Mouse (Mus musculus) neural tube, embryonic 14.5 days (tissue): ENCODE data around the gene Asic2. TPM values are rescaled to one million over a fixed set of nuclear protein-coding genes. Genes with fewer than 3 reads are reported as not detected.

ENCODE experiments used
- ATAC-seq: fragments of 200-750 bp; cut with Nextera tagmentation; 2 replicates; pipeline ENCODE4 v1.8.0; 2017; ENCODE audit warnings: low read depth, mild to moderate bottlenecking, moderate TSS enrichment, moderate library complexity
- H3K27ac ChIP-seq: fragments of 300-500 bp; sonication (generic); 2 replicates; pipeline ENCODE4 v1.5.1; 2014; ENCODE audit warnings: low read depth, mild to moderate bottlenecking, control low read depth, low read length, moderate library complexity, mixed read lengths
- H3K27me3 ChIP-seq: fragments of 300-500 bp; sonication (generic); 2 replicates; pipeline ENCODE4 v1.6.1; 2014; ENCODE audit warnings: low read length; ENCODE audit not compliant: control insufficient read depth, insufficient read depth
- H3K36me3 ChIP-seq: fragments of 300-500 bp; sonication (generic); 2 replicates; pipeline ENCODE4 v1.6.1; 2014; ENCODE audit warnings: low read length, mixed read lengths; ENCODE audit not compliant: control insufficient read depth, insufficient read depth
- H3K4me1 ChIP-seq: fragments of 300-500 bp; sonication (generic); 2 replicates; pipeline ENCODE4 v1.6.1; 2014; ENCODE audit warnings: low read length; ENCODE audit not compliant: control insufficient read depth, insufficient read depth
- H3K4me2 ChIP-seq: fragments of 300-500 bp; sonication (generic); 2 replicates; pipeline ENCODE4 v1.6.1; 2014; ENCODE audit warnings: mild to moderate bottlenecking, low read depth, low read length, control low read depth
- H3K4me3 ChIP-seq: fragments of 300-500 bp; sonication (generic); 2 replicates; pipeline ENCODE4 v1.5.1; 2014; ENCODE audit warnings: low read depth, low read length, control low read depth, mixed read lengths
- H3K9ac ChIP-seq: fragments of 300-500 bp; sonication (generic); replicated peaks from 2 replicates; pipeline ENCODE4 v1.6.1; 2014; ENCODE audit warnings: low read depth, mild to moderate bottlenecking, control low read depth, low read length, mixed read lengths
- H3K9me3 ChIP-seq: fragments of 300-500 bp; sonication (generic); 2 replicates; pipeline ENCODE4 v1.6.1; 2016; ENCODE audit warnings: low read length; ENCODE audit not compliant: control insufficient read depth
- WGBS: fragments of 180-500 bp; shearing (Covaris S2); extraction: QIAGEN DNeasy Blood & Tissue Kit; methylation state at CpG from one replicate; pipeline ENCODE4 v1.1.7; 2014; 5-methylcytosine and 5-hydroxymethylcytosine counted together
- polyA plus RNA-seq: library from polyadenylated mRNA; unstranded; fragments of >200 nt; fragmentation: Nextera tagmentation; extraction: Ambion mirVana; gene quantifications from 2 replicates; pipeline ENCODE4 v1.2.1, GENCODE M21; 2014

Asic2 gene
- polyA plus RNA-seq, 1 experiment from 2014 or later = 16.2 TPM

DNA sequence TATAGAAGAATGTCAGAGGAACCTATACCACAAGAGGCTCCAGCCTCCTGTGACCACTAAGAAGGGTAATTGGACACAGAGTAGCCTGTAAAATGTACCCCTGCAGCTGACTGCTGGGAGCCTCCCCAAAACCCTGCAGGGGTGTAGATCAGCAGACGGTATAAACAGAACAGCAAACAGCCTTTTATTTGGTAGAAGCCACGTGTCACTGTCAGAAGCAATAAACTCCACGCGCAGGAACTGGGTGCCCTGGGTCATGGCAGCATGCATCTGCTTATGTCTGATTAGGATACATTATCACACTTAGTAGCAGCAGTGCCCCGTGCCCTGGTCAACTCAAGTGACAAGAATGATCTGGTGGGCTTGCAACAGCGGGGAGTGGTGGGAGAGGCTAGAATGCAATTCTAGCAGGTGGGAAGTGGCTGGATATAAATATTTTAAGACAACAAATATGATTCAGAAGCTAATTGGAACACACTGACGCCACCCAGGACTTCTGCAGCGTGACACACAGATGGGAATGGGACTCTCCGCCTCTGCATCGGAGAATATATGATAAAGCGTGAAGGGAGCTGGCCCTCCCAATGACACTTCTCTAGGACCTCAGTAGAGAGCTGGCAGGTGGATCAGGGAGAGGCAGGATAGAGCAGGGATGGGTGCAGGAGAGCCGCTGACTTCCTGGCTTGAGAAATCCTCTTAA is 912.7 kb downstream of the Asic2 start:
- ATAC-seq = no peak
- WGBS = 65% methylated on average over 12 of the region's 12 CpGs
- no peak overlapping the region for H3K27ac ChIP-seq
- no peak overlapping the region for H3K4me3 ChIP-seq
- no peaks in the 10 kb centered on the region for H3K27me3 ChIP-seq
- no peaks in the 10 kb centered on the region for H3K36me3 ChIP-seq
- 0 out of 2 replicates have a peak, but pooled peaks cover 4% of the 10 kb centered on the region for H3K4me1 ChIP-seq
- no peak overlapping the region for H3K9ac ChIP-seq
- H3K4me2 ChIP-seq = no peak overlapping the region
- H3K9me3 ChIP-seq = no peaks in the 10 kb centered on the region

DNA sequence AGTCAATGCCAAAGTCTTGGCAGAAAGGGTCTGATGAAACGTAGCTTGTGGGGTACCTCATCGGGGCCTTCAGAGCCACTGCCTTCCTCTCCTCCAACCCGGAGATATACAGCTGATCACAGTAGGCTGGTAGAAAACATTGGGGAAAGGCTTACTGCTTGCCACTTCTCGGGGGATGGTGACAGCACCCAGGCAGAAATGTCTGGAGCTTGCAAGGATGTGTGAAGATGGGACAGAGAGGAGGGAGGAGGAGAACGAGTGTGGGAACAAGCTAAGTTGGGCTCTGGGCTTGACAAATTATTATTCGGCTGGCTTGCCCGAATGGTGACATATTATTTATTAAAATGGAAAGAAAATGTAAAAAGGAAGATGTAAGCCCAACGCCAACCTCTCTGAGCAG is 914.4 kb downstream of the Asic2 start:
- no peaks in the 10 kb centered on the region for H3K27me3 ChIP-seq
- H3K27ac ChIP-seq = no peak overlapping the region
- no peak for ATAC-seq
- WGBS = 87% methylated on average over 8 of the region's 8 CpGs
- H3K36me3 ChIP-seq = no peaks in the 10 kb centered on the region
- no peaks in the 10 kb centered on the region for H3K9me3 ChIP-seq
- no peak overlapping the region for H3K4me3 ChIP-seq
- 0 out of 2 replicates have a peak, but pooled peaks cover 4% of the 10 kb centered on the region for H3K4me1 ChIP-seq
- no peak overlapping the region for H3K4me2 ChIP-seq
- no peak overlapping the region for H3K9ac ChIP-seq

DNA sequence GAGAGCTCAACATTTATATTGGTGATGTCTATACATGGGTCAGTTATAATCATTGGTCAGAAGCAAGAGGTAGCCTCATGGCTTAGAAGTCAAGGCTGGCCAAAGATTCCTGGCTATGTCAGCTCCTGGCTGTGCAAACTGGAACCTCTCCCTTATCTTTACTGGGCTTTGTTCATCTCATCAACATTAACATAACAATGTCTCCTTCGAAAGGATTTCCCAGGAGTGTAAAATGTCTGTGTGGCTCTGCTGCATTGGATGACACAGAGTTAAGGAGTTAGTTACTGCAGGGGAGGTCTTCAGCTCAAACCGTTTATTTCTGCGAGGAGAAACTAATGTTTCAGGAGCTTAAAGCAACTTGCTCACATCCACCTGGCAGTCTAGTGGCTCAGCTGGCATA is 926.6 kb downstream of the Asic2 start:
- Histone ChIP-seq H3K27me3 (no peaks in the 10 kb centered on the region), H3K9ac (no peak overlapping the region), H3K4me3 (no peak overlapping the region), H3K4me1 (no peaks in the 10 kb centered on the region), H3K36me3 (no peaks in the 10 kb centered on the region), H3K27ac (no peak overlapping the region), H3K9me3 (no peaks in the 10 kb centered on the region), H3K4me2 (no peak overlapping the region)
- 41% methylated on average over 3 of the region's 3 CpGs for WGBS
- no peak for ATAC-seq

DNA sequence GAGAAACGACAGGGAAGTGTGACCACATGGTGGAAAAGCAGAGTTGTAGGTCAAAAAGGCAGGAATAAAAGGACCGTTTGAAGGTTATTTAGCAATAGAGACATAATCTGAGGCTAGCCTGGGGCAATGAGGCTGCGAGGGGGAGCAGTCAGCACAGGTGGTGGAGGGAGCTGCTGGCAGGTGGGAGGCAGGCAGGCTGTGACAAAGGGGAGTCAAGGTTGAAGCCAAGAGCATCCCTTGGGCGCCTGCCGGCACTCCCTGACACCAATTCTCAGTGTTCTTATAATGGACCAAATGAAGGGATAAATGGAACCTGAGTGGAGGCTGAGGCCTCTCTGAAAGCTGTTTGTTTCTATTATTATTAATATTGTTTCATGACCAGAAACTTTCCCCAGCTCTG is 928.3 kb downstream of the Asic2 start:
- no peak overlapping the region for H3K27ac ChIP-seq
- no peaks in the 10 kb centered on the region for H3K27me3 ChIP-seq
- no peak overlapping the region for H3K4me3 ChIP-seq
- H3K4me2 ChIP-seq = no peak overlapping the region
- H3K36me3 ChIP-seq = no peaks in the 10 kb centered on the region
- no peaks in the 10 kb centered on the region for H3K4me1 ChIP-seq
- no peak for ATAC-seq
- H3K9me3 ChIP-seq = no peaks in the 10 kb centered on the region
- WGBS = 43% methylated on average over 5 of the region's 5 CpGs
- no peak overlapping the region for H3K9ac ChIP-seq

DNA sequence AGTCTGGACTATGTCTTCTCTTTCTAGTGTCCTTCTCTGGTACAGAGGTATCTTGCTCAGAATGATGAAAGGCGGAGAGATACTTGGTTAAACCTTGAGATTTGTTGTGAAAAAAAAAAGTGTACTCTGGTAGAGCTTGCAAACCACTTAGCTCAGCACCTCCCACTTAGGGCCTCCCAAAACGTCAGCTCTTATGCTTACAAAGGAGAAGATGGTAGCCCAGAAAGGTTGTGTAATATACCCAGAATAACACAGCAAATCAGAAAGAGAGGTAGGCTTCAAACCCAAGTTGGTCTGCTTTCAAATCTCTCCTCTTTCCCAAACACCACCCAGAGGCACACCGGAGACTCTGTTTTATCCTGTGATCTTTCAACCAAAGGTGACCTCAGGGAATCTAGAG is 936.1 kb downstream of the Asic2 start:
- H3K9ac ChIP-seq = no peak overlapping the region
- H3K4me2 ChIP-seq = no peak overlapping the region
- ATAC-seq = no peak
- 95% methylated on average over 3 of the region's 3 CpGs for WGBS
- no peaks in the 10 kb centered on the region for H3K27me3 ChIP-seq
- H3K27ac ChIP-seq = no peak overlapping the region
- no peak overlapping the region for H3K4me3 ChIP-seq
- no peaks in the 10 kb centered on the region for H3K36me3 ChIP-seq
- H3K4me1 ChIP-seq = no peaks in the 10 kb centered on the region
- no peaks in the 10 kb centered on the region for H3K9me3 ChIP-seq

DNA sequence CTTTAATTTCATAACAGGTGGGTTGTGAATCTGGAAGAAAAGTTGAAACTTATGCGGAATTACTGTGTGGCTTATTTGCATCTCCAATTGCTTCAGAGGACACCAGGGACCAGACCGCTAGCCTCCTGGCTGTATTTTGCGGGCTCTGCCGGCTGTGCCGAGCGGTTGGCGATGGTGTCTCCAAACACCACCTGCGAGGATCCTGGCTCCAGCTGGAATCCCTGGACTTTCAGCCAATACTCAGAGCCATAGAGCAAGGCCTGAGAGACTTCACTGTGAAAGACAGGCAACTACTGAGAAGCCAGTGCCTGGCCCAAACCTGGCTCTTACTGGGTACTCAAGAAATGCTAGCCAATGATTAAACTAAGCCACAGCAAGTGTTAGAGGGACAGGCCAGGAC is 953.5 kb downstream of the Asic2 start:
- no peak for ATAC-seq
- H3K9ac ChIP-seq = no peak overlapping the region

DNA sequence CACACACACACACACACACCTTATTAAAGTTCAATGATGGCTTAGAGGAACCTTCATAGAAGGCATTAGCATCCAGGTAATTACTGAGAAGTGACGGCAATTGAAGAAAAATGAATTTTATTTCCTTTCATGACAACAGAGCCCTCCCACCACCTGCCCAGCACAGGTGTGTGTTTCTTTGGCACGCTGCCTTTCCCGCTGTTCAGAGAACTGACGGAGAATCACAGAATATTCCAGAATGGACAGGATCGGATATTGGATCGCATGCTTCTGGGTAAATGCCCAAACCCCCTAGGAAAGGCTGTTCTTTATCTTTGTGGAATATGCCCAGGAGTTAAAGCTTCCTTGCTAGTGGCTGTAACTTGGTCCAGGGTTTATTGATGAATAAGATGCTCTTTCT is 954.8 kb downstream of the Asic2 start:
- no peaks in the 10 kb centered on the region for H3K36me3 ChIP-seq
- no peaks in the 10 kb centered on the region for H3K4me1 ChIP-seq
- no peak for ATAC-seq
- no peak overlapping the region for H3K4me2 ChIP-seq
- no peaks in the 10 kb centered on the region for H3K27me3 ChIP-seq
- no peak overlapping the region for H3K27ac ChIP-seq
- H3K9ac ChIP-seq = no peak overlapping the region
- WGBS = 89% methylated on average over 6 of the region's 6 CpGs
- no peaks in the 10 kb centered on the region for H3K9me3 ChIP-seq
- no peak overlapping the region for H3K4me3 ChIP-seq

More for the DNA sequence above, 953.5 kb downstream of the Asic2 start:
- 90% methylated on average over 8 of the region's 8 CpGs for WGBS
- no peak overlapping the region for H3K4me3 ChIP-seq
- H3K27ac ChIP-seq = no peak overlapping the region
- H3K36me3 ChIP-seq = no peaks in the 10 kb centered on the region
- H3K9me3 ChIP-seq = no peaks in the 10 kb centered on the region
- H3K27me3 ChIP-seq = no peaks in the 10 kb centered on the region
- no peak overlapping the region for H3K4me2 ChIP-seq
- no peaks in the 10 kb centered on the region for H3K4me1 ChIP-seq

DNA sequence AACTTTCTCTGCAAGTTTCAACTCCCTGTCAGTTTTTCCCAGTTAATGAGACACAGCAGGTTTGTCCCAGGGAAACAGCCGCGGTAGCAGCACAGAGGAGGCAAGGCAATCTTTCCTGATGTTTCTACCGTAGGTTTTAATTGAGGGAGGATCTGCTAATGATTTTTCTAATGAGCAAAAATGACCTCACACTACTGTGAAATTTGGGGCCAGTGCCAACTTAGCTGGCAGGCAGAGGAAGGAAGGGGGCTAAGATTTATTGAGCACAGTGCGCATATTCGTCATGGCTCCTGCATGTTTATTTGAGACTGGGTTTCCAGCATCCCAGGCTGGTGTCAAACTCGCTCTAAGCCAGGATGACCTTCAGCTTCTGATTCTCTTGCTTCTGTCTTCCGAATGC is 957.5 kb downstream of the Asic2 start:
- H3K36me3 ChIP-seq = no peaks in the 10 kb centered on the region
- no peaks in the 10 kb centered on the region for H3K27me3 ChIP-seq
- no peak overlapping the region for H3K4me3 ChIP-seq
- ATAC-seq = no peak
- no peak overlapping the region for H3K9ac ChIP-seq
- no peak overlapping the region for H3K27ac ChIP-seq
- no peaks in the 10 kb centered on the region for H3K4me1 ChIP-seq
- WGBS = 58% methylated on average over 7 of the region's 7 CpGs
- no peak overlapping the region for H3K4me2 ChIP-seq
- no peaks in the 10 kb centered on the region for H3K9me3 ChIP-seq

DNA sequence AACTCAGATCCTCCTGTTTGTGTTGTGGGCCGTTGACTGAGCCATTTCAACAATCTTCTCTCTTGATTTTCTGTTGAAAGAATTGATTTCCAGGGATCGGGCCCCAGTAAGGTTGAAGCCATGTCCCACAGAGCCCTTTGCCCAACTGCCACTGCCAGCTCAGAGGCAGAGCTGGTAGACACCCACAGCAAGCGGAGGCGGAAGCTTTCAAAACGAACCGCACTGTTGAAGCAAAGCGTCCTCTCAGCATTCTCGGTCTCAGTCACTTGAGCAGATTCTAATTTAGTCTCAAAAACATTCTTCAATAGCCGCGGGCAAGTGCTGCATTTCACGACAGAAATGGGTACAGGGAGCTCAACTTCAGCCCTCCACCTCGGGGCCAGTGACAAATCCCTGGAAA is 958.9 kb downstream of the Asic2 start:
- H3K4me2 ChIP-seq = no peak overlapping the region
- H3K9me3 ChIP-seq = no peaks in the 10 kb centered on the region
- H3K27ac ChIP-seq = no peak overlapping the region
- H3K36me3 ChIP-seq = no peaks in the 10 kb centered on the region
- H3K4me1 ChIP-seq = no peaks in the 10 kb centered on the region
- no peaks in the 10 kb centered on the region for H3K27me3 ChIP-seq
- H3K9ac ChIP-seq = no peak overlapping the region
- 94% methylated on average over 12 of the region's 12 CpGs for WGBS
- H3K4me3 ChIP-seq = no peak overlapping the region
- no peak for ATAC-seq
